Comparison of ENCODE assay signal across 8 mouse cellular contexts in genomic region chr15:78778077-78778870, GRCm38 (mm10). TPM values are rescaled to one million over a fixed set of nuclear protein-coding genes. Genes with fewer than 3 reads are reported as not detected.
DNase-seq lines count a peak whose midpoint lies in the region; ATAC-seq and TF ChIP-seq lines count a peak whose summit lies in the region.

No protein-coding gene starts in this region.

- no peak overlapping the region for H3K4me2 ChIP-seq in forebrain, embryonic 12.5 days
- no peak overlapping the region for H3K4me2 ChIP-seq in liver, postnatal 0 days (ENCODE audit: low read depth, low read length)

- peak; percentile 85 for TF ChIP-seq EP300 in ES-Bruce4 (IDR thresholded peaks at IDR 0.05; ENCODE audit: insufficient read depth, low read depth, low read length)
- TF ChIP-seq EP300 in liver, postnatal 0 days (IDR thresholded peaks at IDR 0.05; ENCODE audit: low read depth), result no peak

- H3K27me3 ChIP-seq in ES-Bruce4 (ENCODE audit: control insufficient read depth, insufficient read depth, low read length, poor library complexity, severe bottlenecking), result no peaks in the 10 kb centered on the region
- H3K27me3 ChIP-seq in forebrain, embryonic 12.5 days, result peaks cover 5% of the 10 kb centered on the region; the same call in 1 of the 2 replicates
- H3K27me3 ChIP-seq in liver, postnatal 0 days (ENCODE audit: insufficient read depth, low read length), result no peaks in the 10 kb centered on the region

- TF ChIP-seq POLR2A in ES-Bruce4 (IDR thresholded peaks at IDR 0.05; ENCODE audit: insufficient read depth, low read length), result no peak

- no peak overlapping the region for H3K4me3 ChIP-seq in ES-Bruce4 (ENCODE audit: low read depth, low read length)
- H3K4me3 ChIP-seq in forebrain, embryonic 12.5 days (replicated peaks), result no peak overlapping the region
- H3K4me3 ChIP-seq in liver, postnatal 0 days (ENCODE audit: low read depth, low read length), result no peak overlapping the region

- no peak overlapping the region for H3K9ac ChIP-seq in ES-Bruce4 (ENCODE audit: low read depth, poor library complexity, severe bottlenecking)
- peak overlapping the region; percentile 25; the same call in 1 of the 2 replicates for H3K9ac ChIP-seq in forebrain, embryonic 12.5 days
- H3K9ac ChIP-seq in liver, postnatal 0 days (replicated peaks), result no peak overlapping the region

- 0 out of 2 replicates have a peak, but pooled peaks have one; percentile 31 for ATAC-seq in forebrain, embryonic 12.5 days (ENCODE audit: low FRiP score)
- ATAC-seq in liver, postnatal 0 days, result peak; percentile 89

- peak overlapping the region; percentile 62 for H3K27ac ChIP-seq in ES-Bruce4 (ENCODE audit: insufficient read depth, low read length)
- H3K27ac ChIP-seq in forebrain, embryonic 12.5 days, result peak overlapping the region; percentile 82
- no peak overlapping the region for H3K27ac ChIP-seq in liver, postnatal 0 days (ENCODE audit: low read depth)

- WGBS in forebrain, embryonic 12.5 days, result 51% methylated on average over 13 of the region's 15 CpGs
- WGBS in liver, postnatal 0 days (ENCODE audit: insufficient replicate concordance), result 55% methylated on average over 14 of the region's 15 CpGs

- peak; percentile 86 for TF ChIP-seq CTCF in ES-Bruce4 (IDR thresholded peaks at IDR 0.05; ENCODE audit: low read depth, low read length)
- TF ChIP-seq CTCF in liver, postnatal 0 days (IDR thresholded peaks at IDR 0.05; ENCODE audit: low read depth), result peak; percentile 86

- peaks cover 6% of the 10 kb centered on the region; the same call in 1 of the 2 replicates for H3K36me3 ChIP-seq in ES-Bruce4 (ENCODE audit: control insufficient read depth, insufficient read depth, low read length, poor library complexity, severe bottlenecking)
- H3K36me3 ChIP-seq in forebrain, embryonic 12.5 days (replicated peaks), result no peaks in the 10 kb centered on the region
- H3K36me3 ChIP-seq in liver, postnatal 0 days (replicated peaks; ENCODE audit: insufficient read depth, low read length), result peaks cover 23% of the 10 kb centered on the region

- intact Hi-C loops in heart, postnatal 14 days (cut with DNase I), result no loop called here

- DNase-seq in c-Kit-negative CD71-positive TER-119-positive erythroid progenitor cells, embryonic 14.5 days (ENCODE audit: low read depth, low spot score), result peak; percentile 20
- DNase-seq in heart, postnatal 14 days, result peak; percentile 89 to 94
- DNase-seq in layer of hippocampus, adult 11-12 months (ENCODE audit: low spot score), result peak; percentile 96
- peak; percentile 86 for DNase-seq in liver, postnatal 0 days
- peak; percentile 66 for DNase-seq in ovary, postnatal 10 days (ENCODE audit: low spot score)
- DNase-seq in thymus, postnatal 0 days (ENCODE audit: low spot score), result peak; percentile 76

- H3K9me3 ChIP-seq in ES-Bruce4 (replicated peaks; ENCODE audit: control insufficient read depth, insufficient read depth, low read length, poor library complexity, severe bottlenecking), result no peaks in the 10 kb centered on the region
- no peaks in the 10 kb centered on the region for H3K9me3 ChIP-seq in forebrain, embryonic 12.5 days
- H3K9me3 ChIP-seq in liver, postnatal 0 days (ENCODE audit: low read length), result no peaks in the 10 kb centered on the region

- H3K4me1 ChIP-seq in ES-Bruce4 (ENCODE audit: control insufficient read depth, insufficient read depth, low read length), result peaks cover 6% of the 10 kb centered on the region
- peaks cover 25% of the 10 kb centered on the region for H3K4me1 ChIP-seq in forebrain, embryonic 12.5 days
- H3K4me1 ChIP-seq in liver, postnatal 0 days (ENCODE audit: insufficient read depth), result peaks cover 10% of the 10 kb centered on the region

RNA-seq across cellular contexts. Expression of gene Mfng, which starts 5.0 kb away (rescaled TPM):
- polyA plus RNA-seq in ES-Bruce4 (2011; ENCODE audit: insufficient read depth, insufficient read length, low read depth, missing spikeins), result 4.4 and 5.2 TPM in 2 replicates
- polyA plus RNA-seq in forebrain, embryonic 12.5 days (2016; fragmentation: Nextera tagmentation; extraction: Ambion mirVana), result 137 and 147 TPM in 2 replicates
- 10 to 100 TPM; 14.0 to 14.6 TPM for total RNA-seq in heart, postnatal 14 days (2021)
- 4.7 and 4.8 TPM in 2 replicates for polyA plus RNA-seq in liver, postnatal 0 days (2015; fragmentation: Nextera tagmentation; extraction: Ambion mirVana)
- 55.2 TPM in 2 replicates for polyA plus RNA-seq in thymus, postnatal 0 days (2015; fragmentation: Nextera tagmentation; extraction: Ambion mirVana)

RNA-seq across cellular contexts. Expression of gene Card10, which starts 24.6 kb away (rescaled TPM):
- 19.6 and 21.5 TPM in 2 replicates for polyA plus RNA-seq in ES-Bruce4 (2011; ENCODE audit: insufficient read depth, insufficient read length, low read depth, missing spikeins)
- polyA plus RNA-seq in forebrain, embryonic 12.5 days (2016; fragmentation: Nextera tagmentation; extraction: Ambion mirVana), result 2.0 and 2.1 TPM in 2 replicates
- 10 to 100 TPM; 20.3 to 20.6 TPM for total RNA-seq in heart, postnatal 14 days (2021)
- 1.5 and 1.8 TPM in 2 replicates for polyA plus RNA-seq in liver, postnatal 0 days (2015; fragmentation: Nextera tagmentation; extraction: Ambion mirVana)
- 2.6 and 2.8 TPM in 2 replicates for polyA plus RNA-seq in thymus, postnatal 0 days (2015; fragmentation: Nextera tagmentation; extraction: Ambion mirVana)

RNA-seq across cellular contexts. Expression of gene Elfn2, which starts 59.7 kb away (rescaled TPM):
- 0.07 and 0.12 TPM in 2 replicates for polyA plus RNA-seq in ES-Bruce4 (2011; ENCODE audit: insufficient read depth, insufficient read length, low read depth, missing spikeins)
- polyA plus RNA-seq in forebrain, embryonic 12.5 days (2016; fragmentation: Nextera tagmentation; extraction: Ambion mirVana), result 1.2 TPM in 2 replicates
- 1 to 10 TPM; 3.5 to 4.2 TPM for total RNA-seq in heart, postnatal 14 days (2021)
- polyA plus RNA-seq in liver, postnatal 0 days (2015; fragmentation: Nextera tagmentation; extraction: Ambion mirVana), result not detected in 2 replicates
- 0.91 and 1.3 TPM in 2 replicates for polyA plus RNA-seq in thymus, postnatal 0 days (2015; fragmentation: Nextera tagmentation; extraction: Ambion mirVana)

Comparison
In these comparisons a context has a peak if more than half of its experiments do, and no peak if none do; other contexts are left out.
1. DNase-seq: peak in every context shown above with its lines; median percentile 96 in layer of hippocampus, adult 11-12 months; 92 in heart, postnatal 14 days; 86 in liver, postnatal 0 days; 76 in thymus, postnatal 0 days; 66 in ovary, postnatal 10 days; 20 in c-Kit-negative CD71-positive TER-119-positive erythroid progenitor cells, embryonic 14.5 days.